Mouse (Mus musculus): ENCODE results near the gene Zfp46.

Zfp46 gene

GRCm38 (mm10) chr4:136266716-136267343 lies 17.7 kb upstream of the Zfp46 start:
- CTCF ChIA-PET = no interaction called here

GRCm38 (mm10) chr4:136268912-136269311 lies 15.6 kb upstream of the Zfp46 start:
- CTCF ChIA-PET = no interaction called here

GRCm38 (mm10) chr4:136270648-136271047 lies 13.8 kb upstream of the Zfp46 start:
- CTCF ChIA-PET = no interaction called here

- CTCF ChIA-PET = no interaction called here
These were observed 3.4 kb upstream of the Zfp46 start for GRCm38 (mm10) chr4:136281097-136281496.

GRCm38 (mm10) chr4:136281611-136282010 lies 2.9 kb upstream of the Zfp46 start:
- CTCF ChIA-PET = no interaction called here

- CTCF ChIA-PET = interaction anchor here (0.6 to 0.7 kb wide), 2 partner anchors 9 to 29 kb away, joined by 3 to 5 read pairs; no protein-coding TSS in a partner anchor
These were observed 1.6 kb upstream of the Zfp46 start for GRCm38 (mm10) chr4:136282621-136283480.

- CTCF ChIA-PET = no interaction called here
These were observed 700 bp upstream of the Zfp46 start for GRCm38 (mm10) chr4:136283783-136284182.

GRCm38 (mm10) chr4:136284891-136285290 lies 408 bp downstream of the Zfp46 start:
- CTCF ChIA-PET = interaction anchor here (0.6 kb wide), 1 partner anchor 224 kb away, joined by 3 read pairs; no protein-coding TSS in a partner anchor

- CTCF ChIA-PET = interaction anchor here (0.6 kb wide), 1 partner anchor 224 kb away, joined by 3 read pairs; no protein-coding TSS in a partner anchor
These were observed 896 bp downstream of the Zfp46 start for GRCm38 (mm10) chr4:136285348-136285810.

- CTCF ChIA-PET = no interaction called here
These were observed 1.4 kb downstream of the Zfp46 start for GRCm38 (mm10) chr4:136285811-136286371.

- CTCF ChIA-PET = interaction anchor here (0.6 kb wide), 1 partner anchor 1341 kb away, joined by 3 read pairs; no protein-coding TSS in a partner anchor
These were observed 5.7 kb downstream of the Zfp46 start for GRCm38 (mm10) chr4:136289918-136290780.

- CTCF ChIA-PET = no interaction called here
These were observed 6.5 kb downstream of the Zfp46 start for GRCm38 (mm10) chr4:136290781-136291595.

GRCm38 (mm10) chr4:136291692-136292091 lies 7.2 kb downstream of the Zfp46 start:
- CTCF ChIA-PET = interaction anchor here (0.6 kb wide), 1 partner anchor 9 kb away, joined by 5 read pairs; no protein-coding TSS in a partner anchor

- CTCF ChIA-PET = no interaction called here
These were observed 11.5 kb downstream of the Zfp46 start for GRCm38 (mm10) chr4:136295941-136296340.

- CTCF ChIA-PET = interaction anchor here (0.6 kb wide), 1 partner anchor 154 kb away, joined by 4 read pairs; no protein-coding TSS in a partner anchor
These were observed 18.0 kb downstream of the Zfp46 start for GRCm38 (mm10) chr4:136302462-136302861.

GRCm38 (mm10) chr4:136304181-136304580 lies 19.7 kb downstream of the Zfp46 start:
- CTCF ChIA-PET = no interaction called here

- CTCF ChIA-PET = interaction anchor here (0.6 kb wide), 1 partner anchor 1857 kb away, joined by 3 read pairs; no protein-coding TSS in a partner anchor
These were observed 23.9 kb downstream of the Zfp46 start for GRCm38 (mm10) chr4:136308355-136308754.

- CTCF ChIA-PET = no interaction called here
These were observed 25.3 kb downstream of the Zfp46 start for GRCm38 (mm10) chr4:136309780-136310179.

- CTCF ChIA-PET = no interaction called here
These were observed 26.0 kb downstream of the Zfp46 start, which contains the start of gene Hnrnpr for GRCm38 (mm10) chr4:136310229-136311041. Gene Hnrnpr (plus strand): TSS chr4:136310942.
